Mouse (Mus musculus): Measurements from ENCODE around the gene Cacna2d2.

DNA sequence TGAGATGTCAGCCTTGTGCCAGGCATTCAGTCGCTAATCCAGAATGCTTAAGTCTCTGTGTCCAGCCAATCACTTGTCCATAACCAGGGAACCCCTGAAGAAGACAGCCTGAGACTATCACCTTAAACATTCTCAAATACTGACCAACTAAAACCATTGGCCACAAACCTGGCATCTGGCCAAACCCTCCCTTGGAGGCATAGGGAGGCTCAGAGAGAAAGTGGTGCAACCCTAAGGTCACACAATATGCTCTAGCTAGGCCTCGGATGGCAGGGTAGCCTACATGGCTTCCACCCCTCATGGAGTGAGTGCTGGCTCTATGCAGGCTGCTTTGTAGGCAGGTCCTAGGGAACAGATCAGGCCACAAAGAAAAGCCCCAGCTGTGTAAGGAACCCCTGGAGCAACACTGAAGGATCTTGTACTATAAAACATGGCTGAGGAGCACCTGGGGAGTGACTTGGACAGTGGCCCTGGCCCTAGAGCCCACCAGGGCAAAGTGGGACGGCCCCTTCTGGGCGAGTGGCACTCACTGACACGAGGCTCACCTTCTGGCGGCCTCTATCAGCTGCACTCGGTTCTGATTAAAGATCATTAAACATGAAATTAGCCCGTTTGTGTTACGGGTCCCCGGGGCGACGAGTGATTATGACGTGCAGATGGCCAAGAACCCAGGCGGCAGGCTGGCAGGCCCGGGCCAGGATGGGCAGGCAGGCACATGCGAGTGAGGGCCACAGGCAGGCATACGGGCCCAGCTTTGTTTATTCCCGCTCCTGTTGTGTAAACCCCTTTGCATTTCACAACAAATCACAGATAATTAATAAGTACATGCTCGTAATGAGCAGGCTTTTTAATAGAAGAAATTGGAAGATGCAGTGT lies 105.5 kb downstream of the Cacna2d2 start:
- TF ChIP-seq EP300 (IDR thresholded peaks at IDR 0.05; ENCODE audit: low read depth in 1 of 2, low read length in 2 of 2) (no peak), CTCF (IDR thresholded peaks at IDR 0.05 in 2 of 3, conservative IDR thresholded peaks at IDR 0.05 in 1 of 3; ENCODE audit: control insufficient read depth in 1 of 3, insufficient read depth in 1 of 3, low read depth in 2 of 3, low read length in 3 of 3, poor library complexity in 1 of 3, severe bottlenecking in 1 of 3) (no peak), RCOR1 (IDR thresholded peaks at IDR 0.05; ENCODE audit: low read depth, low read length) (no peak), CHD2 (IDR thresholded peaks at IDR 0.05; ENCODE audit: low read length) (no peak), NELFE (IDR thresholded peaks at IDR 0.05; ENCODE audit: low read depth, low read length) (no peak), ZMIZ1 (IDR thresholded peaks at IDR 0.05; ENCODE audit: low read depth, low read length) (no peak), CHD1 (IDR thresholded peaks at IDR 0.05; ENCODE audit: low read depth, low read length) (no peak), TAL1 (IDR thresholded peaks at IDR 0.05; ENCODE audit: low read length) (no peak), TCF12 (IDR thresholded peaks at IDR 0.05; ENCODE audit: low read depth, low read length) (no peak), HCFC1 (IDR thresholded peaks at IDR 0.05; ENCODE audit: low read depth, low read length) (no peak), MAX (IDR thresholded peaks at IDR 0.05; ENCODE audit: low read length) (no peak)
